Mouse (Mus musculus) neural tube, embryonic 11.5 days (tissue): ENCODE measurements around the gene Ephb4. TPM values are rescaled to one million over a fixed set of nuclear protein-coding genes. Genes with fewer than 3 reads are reported as not detected.

Experiments
- ATAC-seq: fragments of 200-750 bp; cut with Nextera tagmentation; 2 replicates; pipeline ENCODE4 v1.8.0; 2017; ENCODE audit warnings: moderate number of reproducible peaks, mild to moderate bottlenecking, moderate TSS enrichment, moderate library complexity; ENCODE audit not compliant: insufficient read depth, low FRiP score, low TSS enrichment
- DNase-seq: peaks from one replicate; pipeline ENCODE4 v3.0.0-alpha.2; 2015; ENCODE audit warnings: low spot score
- H3K27ac ChIP-seq: fragments of 300-500 bp; sonication (generic); 2 replicates; pipeline ENCODE4 v1.5.1; 2014; ENCODE audit warnings: low read depth, mild to moderate bottlenecking, low read length
- H3K27me3 ChIP-seq: fragments of 300-500 bp; sonication (generic); 2 replicates; pipeline ENCODE4 v1.6.1; 2014; ENCODE audit warnings: mild to moderate bottlenecking, low read length, mixed read lengths; ENCODE audit not compliant: control insufficient read depth, insufficient read depth
- H3K36me3 ChIP-seq: fragments of 300-500 bp; sonication (generic); 2 replicates; pipeline ENCODE4 v1.6.1; 2014; ENCODE audit warnings: mild to moderate bottlenecking, low read length, moderate library complexity, mixed read lengths; ENCODE audit not compliant: control insufficient read depth, insufficient read depth
- H3K4me1 ChIP-seq: fragments of 300-500 bp; sonication (generic); 2 replicates; pipeline ENCODE4 v1.6.1; 2014; ENCODE audit warnings: low read length, mixed read lengths; ENCODE audit not compliant: control insufficient read depth, insufficient read depth
- H3K4me2 ChIP-seq: fragments of 300-500 bp; sonication (generic); 2 replicates; pipeline ENCODE4 v1.6.1; 2014; ENCODE audit warnings: low read depth, mild to moderate bottlenecking, moderate library complexity
- H3K4me3 ChIP-seq: fragments of 300-500 bp; sonication (generic); 2 replicates; pipeline ENCODE4 v1.5.1; 2014; ENCODE audit warnings: low read depth, low read length
- H3K9ac ChIP-seq: fragments of 300-500 bp; sonication (generic); 2 replicates; pipeline ENCODE4 v1.6.1; 2014; ENCODE audit warnings: mild to moderate bottlenecking, low read length
- H3K9me3 ChIP-seq: fragments of 300-500 bp; sonication (generic); 2 replicates; pipeline ENCODE4 v1.6.1; 2016; ENCODE audit warnings: low read length; ENCODE audit not compliant: control insufficient read depth
- WGBS: fragments of 180-500 bp; shearing (Covaris S2); extraction: QIAGEN DNeasy Blood & Tissue Kit; methylation state at CpG from one replicate; pipeline ENCODE4 v1.1.7; 2014; 5-methylcytosine and 5-hydroxymethylcytosine counted together
- polyA plus RNA-seq: library from polyadenylated mRNA; unstranded; fragments of >200 nt; fragmentation: Nextera tagmentation; extraction: Ambion mirVana; gene quantifications from 2 replicates; pipeline ENCODE4 v1.2.1, GENCODE M21; 2014

Ephb4 gene
- polyA plus RNA-seq, 1 experiment from 2014 or later: 33.6 TPM

DNA sequence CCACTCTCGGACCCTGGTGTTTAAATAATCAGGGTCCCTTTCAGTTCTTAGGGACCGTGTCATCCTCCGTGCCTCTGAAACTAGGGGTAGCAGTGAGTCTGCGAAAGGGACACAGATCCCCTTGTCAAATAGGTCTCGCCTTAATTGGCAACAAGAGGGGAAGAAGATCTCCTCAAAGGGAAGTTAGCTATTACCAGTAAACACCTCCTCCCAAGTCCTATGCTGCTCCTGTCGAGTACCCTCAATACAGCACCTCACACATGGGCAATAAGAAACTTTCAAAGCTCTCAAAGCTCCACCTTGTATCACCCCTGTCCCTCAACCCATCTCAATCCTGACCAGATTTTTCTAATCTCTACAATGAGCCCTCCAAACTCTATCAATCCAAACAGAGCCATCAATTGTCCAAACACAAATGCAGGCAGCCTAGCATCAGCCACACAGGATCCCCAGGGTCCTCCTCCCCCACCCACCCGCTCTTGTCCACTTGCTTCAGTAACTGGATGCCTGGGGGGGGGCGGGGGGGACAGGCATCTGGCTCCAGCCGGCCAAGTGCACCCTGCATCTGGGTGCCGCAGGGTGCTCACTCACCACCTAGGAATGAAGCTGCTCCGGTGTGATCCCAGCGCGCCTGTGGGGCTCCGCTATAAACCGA, 16.9 kb upstream of the Ephb4 start:
- no peaks in the 10 kb centered on the region for H3K9me3 ChIP-seq
- H3K27me3 ChIP-seq: no peaks in the 10 kb centered on the region
- H3K4me1 ChIP-seq: no peaks in the 10 kb centered on the region
- DNase-seq (no peak), ATAC-seq (peak; percentile 36; the same call in 1 of the 2 replicates)
- WGBS: 17% methylated on average over 15 of the region's 15 CpGs
- H3K9ac ChIP-seq: peak overlapping the region; percentile 60
- no peaks in the 10 kb centered on the region; the same call in 1 of the 2 replicates for H3K36me3 ChIP-seq
- H3K4me2 ChIP-seq: peak overlapping the region; percentile 74
- no peak overlapping the region for H3K27ac ChIP-seq
- peak overlapping the region; percentile 53 for H3K4me3 ChIP-seq

DNA sequence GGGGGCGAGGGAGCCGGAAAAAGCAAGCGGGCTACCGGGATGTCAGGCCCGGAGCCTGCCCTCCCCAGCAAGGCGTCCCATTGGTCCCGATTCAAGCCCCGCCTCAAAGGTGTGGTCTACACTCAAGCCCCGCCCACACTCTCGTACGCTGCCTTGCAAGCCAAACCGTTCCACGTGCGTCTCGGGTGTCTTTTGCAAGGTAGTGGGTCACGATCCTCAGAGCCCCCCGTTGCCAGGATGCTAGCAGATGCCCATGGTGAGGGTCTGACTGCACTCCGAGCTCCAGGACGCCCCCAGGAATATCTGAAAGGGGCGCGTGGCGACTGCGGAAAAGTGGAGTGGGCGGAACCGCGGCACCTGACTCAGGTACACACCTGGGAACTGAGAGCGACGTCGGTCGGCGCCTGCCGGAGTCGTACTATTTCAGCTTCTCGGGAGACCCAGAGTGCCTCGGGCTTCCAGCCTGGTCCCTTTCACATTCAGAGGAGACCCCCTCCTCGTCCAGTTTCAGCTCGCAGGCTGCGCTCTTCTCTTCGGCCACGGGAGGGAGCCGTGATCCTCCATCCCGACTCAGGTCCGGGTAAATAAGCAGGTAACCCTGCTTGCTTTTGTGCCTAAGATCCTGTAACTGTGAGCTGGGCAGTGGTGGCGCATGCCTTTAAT, 16.3 kb upstream of the Ephb4 start, which contains the start of gene Slc12a9:
Gene Slc12a9 (minus strand): TSS at position 86 of the 663 bp plus-strand sequence.
- ATAC-seq: peak; percentile 90
- no peaks in the 10 kb centered on the region for H3K9me3 ChIP-seq
- peak; percentile 94 for DNase-seq
- peak within 1 kb of the TSS; percentile 60 for H3K9ac ChIP-seq
- no peak within 1 kb of the TSS for H3K27ac ChIP-seq
- peak within 1 kb of the TSS; percentile 74 for H3K4me2 ChIP-seq
- peak within 1 kb of the TSS; percentile 53 for H3K4me3 ChIP-seq
- H3K4me1 ChIP-seq: peaks cover under 1% of the 10 kb centered on the region; the same call in 1 of the 2 replicates
- H3K27me3 ChIP-seq: no peaks in the 10 kb centered on the region
- under 1% methylated on average over 44 of the region's 44 CpGs for WGBS
- no peaks in the 10 kb centered on the region for H3K36me3 ChIP-seq

DNA sequence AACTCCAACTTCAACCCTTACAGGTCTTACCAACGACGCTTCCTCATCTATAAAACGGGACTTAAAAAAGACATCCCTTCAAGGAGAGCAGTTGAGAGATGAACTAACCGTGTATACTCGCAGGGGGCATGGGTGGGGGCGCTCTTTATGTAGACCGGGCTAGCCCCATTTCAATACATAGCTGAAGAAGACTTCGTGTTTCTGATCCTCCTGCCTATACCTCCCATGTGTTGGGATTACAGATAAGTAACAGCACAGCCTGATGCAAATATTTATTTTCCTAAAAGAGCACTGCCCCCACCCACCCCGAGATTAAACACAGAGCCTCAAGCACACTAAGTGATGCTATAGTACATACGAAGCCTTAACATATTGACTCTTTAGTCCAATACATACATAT, 15.6 kb upstream of the Ephb4 start:
- H3K27me3 ChIP-seq: no peaks in the 10 kb centered on the region
- WGBS: 59% methylated on average over 10 of the region's 10 CpGs
- no peaks in the 10 kb centered on the region for H3K36me3 ChIP-seq
- H3K4me3 ChIP-seq: no peak overlapping the region; the same call in 1 of the 2 replicates
- H3K9me3 ChIP-seq: no peaks in the 10 kb centered on the region
- H3K4me2 ChIP-seq: no peak overlapping the region
- DNase-seq (no peak), ATAC-seq (no peak)
- H3K4me1 ChIP-seq: peaks cover 6% of the 10 kb centered on the region; the same call in 1 of the 2 replicates
- no peak overlapping the region for H3K9ac ChIP-seq
- no peak overlapping the region for H3K27ac ChIP-seq

DNA sequence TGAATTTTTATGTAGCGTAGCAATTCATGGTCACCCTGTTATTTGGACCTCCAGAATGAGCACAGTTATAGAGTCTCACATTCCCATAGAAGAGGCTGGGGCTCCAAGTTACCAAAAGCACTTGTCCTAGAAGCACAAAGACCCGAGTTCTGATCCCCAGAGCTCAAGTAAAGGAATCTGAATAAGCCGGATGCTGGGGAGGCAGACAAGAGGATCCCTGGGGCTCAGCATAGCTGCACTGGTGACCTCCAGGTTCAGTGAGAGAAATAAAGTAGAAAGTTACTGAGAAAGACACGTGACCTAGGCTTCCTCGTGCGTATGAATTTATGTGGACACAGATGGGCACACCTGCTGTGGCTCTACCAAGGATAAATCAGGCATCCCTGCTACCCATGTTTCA, 14.8 kb upstream of the Ephb4 start:
- DNase-seq (no peak), ATAC-seq (no peak)
- Histone ChIP-seq H3K4me3 (no peak overlapping the region), H3K4me2 (no peak overlapping the region), H3K27ac (no peak overlapping the region), H3K36me3 (no peaks in the 10 kb centered on the region), H3K4me1 (peaks cover 6% of the 10 kb centered on the region; the same call in 1 of the 2 replicates), H3K9ac (no peak overlapping the region), H3K27me3 (no peaks in the 10 kb centered on the region), H3K9me3 (no peaks in the 10 kb centered on the region)
- 59% methylated on average over 6 of the region's 6 CpGs for WGBS

DNA sequence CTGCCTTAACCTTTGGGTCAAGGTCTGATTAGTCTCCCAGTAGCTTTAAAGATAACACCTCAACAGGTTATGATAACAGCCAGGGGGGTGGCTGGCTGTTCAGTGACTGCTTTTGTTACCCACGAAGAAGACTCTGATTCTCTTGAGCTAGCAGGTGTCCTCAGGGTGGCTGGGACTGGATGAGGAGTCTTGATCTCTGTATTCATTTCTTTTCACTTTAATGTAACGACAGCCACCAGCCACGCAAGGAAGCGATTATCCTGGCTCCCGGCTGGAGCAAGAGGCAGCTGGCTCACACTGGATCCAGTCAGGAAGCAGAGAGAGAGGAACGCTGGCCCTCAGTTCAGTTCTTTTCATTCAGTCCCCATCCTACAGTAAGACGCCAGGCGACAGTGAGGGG, 12.7 kb upstream of the Ephb4 start:
- Histone ChIP-seq H3K9me3 (no peaks in the 10 kb centered on the region), H3K27ac (no peak overlapping the region), H3K4me1 (peaks cover 6% of the 10 kb centered on the region; the same call in 1 of the 2 replicates), H3K4me3 (no peak overlapping the region), H3K4me2 (no peak overlapping the region), H3K27me3 (no peaks in the 10 kb centered on the region), H3K9ac (no peak overlapping the region), H3K36me3 (no peaks in the 10 kb centered on the region)
- DNase-seq: no peak
- ATAC-seq: no peak
- 56% methylated on average over 8 of the region's 8 CpGs for WGBS

DNA sequence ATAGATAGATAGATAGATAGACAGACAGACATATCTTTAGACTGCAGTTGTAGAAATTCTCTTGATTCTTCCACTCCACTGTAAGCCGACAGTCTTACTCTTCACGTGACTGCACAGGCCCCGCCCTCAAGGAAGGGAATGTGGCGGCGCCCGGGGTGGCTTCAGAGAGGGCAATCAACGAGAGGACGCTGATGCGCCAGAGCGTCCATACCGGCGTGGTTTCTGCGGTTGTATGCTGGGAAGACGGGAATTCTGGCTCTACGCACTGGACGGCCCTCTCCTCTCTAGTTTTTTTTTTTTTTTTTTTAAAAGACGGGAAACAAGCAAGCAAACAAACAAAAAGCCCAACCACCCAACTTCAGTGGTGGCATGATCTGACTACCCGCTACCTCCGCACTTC, 11.7 kb upstream of the Ephb4 start:
- no peaks in the 10 kb centered on the region for H3K27me3 ChIP-seq
- H3K4me2 ChIP-seq: peak overlapping the region; percentile 84
- DNase-seq: peak; percentile 92
- peak; percentile 75 for ATAC-seq
- no peaks in the 10 kb centered on the region for H3K9me3 ChIP-seq
- H3K36me3 ChIP-seq: no peaks in the 10 kb centered on the region
- peak overlapping the region; percentile 76 for H3K27ac ChIP-seq
- peaks cover 6% of the 10 kb centered on the region; the same call in 1 of the 2 replicates for H3K4me1 ChIP-seq
- under 1% methylated on average over 19 of the region's 19 CpGs for WGBS
- H3K4me3 ChIP-seq: peak overlapping the region; percentile 32
- H3K9ac ChIP-seq: peak overlapping the region; percentile 66

DNA sequence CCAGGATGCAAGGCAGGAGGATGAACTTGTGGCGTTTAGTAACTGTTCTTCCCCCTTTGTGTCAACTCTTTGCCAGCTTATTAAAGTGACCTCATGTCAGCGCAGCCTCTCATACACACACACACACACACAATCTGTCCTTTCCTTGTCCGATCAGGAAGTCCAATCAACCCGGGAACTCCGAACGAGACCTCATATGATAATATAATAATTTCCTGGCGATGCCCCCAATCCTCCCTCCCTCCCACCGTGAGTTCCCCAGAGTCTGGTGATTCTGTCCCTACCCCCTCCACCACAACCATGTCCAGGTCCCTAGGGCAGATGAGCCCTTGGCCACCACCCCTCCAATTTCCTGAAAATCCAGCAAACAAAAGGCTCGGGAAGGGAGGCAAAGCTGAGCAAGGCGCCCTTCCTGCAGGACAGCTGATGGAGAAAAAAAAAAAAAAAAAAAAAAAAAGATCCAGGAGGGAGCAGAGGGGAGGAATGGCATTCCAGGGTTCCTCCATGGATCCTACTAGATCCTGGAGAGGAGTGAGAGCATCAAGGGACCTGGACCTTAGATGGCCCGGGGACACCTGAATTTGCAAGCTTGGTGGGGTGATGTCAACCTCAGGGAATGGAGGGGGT, 11.1 kb upstream of the Ephb4 start:
- Histone ChIP-seq H3K4me2 (peak overlapping the region; percentile 84), H3K9ac (peak overlapping the region; percentile 66), H3K4me3 (peak overlapping the region; percentile 32), H3K27ac (peak overlapping the region; percentile 76), H3K27me3 (no peaks in the 10 kb centered on the region), H3K4me1 (peaks cover 6% of the 10 kb centered on the region; the same call in 1 of the 2 replicates), H3K36me3 (no peaks in the 10 kb centered on the region), H3K9me3 (no peaks in the 10 kb centered on the region)
- ATAC-seq (peak; percentile 24; the same call in 1 of the 2 replicates), DNase-seq (no peak)
- WGBS: 3% methylated on average over 11 of the region's 11 CpGs

DNA sequence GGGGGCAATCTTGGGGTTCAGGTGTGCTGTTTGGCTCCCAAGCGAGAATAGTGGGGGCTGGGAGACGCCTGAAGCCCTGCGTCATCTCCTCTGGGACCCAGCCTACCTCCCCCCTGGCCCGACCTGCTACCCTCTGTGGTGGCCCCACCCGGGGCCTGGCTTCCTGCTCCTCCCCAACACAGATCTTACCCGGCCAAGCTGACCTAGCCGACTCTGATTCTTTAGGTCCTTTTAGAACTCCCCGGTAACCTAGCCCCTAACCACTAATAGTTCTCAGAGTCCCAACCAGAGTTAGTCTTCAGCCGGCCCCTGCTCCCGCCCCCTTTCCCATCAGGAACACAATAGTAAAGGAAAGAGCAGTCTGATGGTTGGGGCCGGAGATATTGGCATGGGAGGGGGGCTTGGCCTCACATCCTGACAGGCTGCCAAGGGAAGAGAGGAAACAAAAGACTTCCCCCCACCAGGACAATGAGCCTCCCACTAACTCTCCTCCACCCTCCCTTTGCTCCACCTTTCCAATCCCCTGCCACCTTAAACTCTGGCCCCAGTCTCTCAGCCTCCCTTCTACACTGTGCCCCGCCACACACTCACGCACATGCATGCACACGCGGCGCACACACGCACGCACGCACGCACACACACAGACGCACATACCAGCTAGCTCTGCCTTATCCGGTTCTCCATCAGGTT, 10.5 kb upstream of the Ephb4 start:
- peaks cover 6% of the 10 kb centered on the region; the same call in 1 of the 2 replicates for H3K4me1 ChIP-seq
- DNase-seq: peak; percentile 33
- peak; percentile 43; the same call in 1 of the 2 replicates for ATAC-seq
- peak overlapping the region; percentile 84 for H3K4me2 ChIP-seq
- no peak overlapping the region; the same call in 1 of the 2 replicates for H3K27ac ChIP-seq
- 7% methylated on average over 22 of the region's 22 CpGs for WGBS
- H3K4me3 ChIP-seq: peak overlapping the region; percentile 32
- no peaks in the 10 kb centered on the region for H3K27me3 ChIP-seq
- H3K9ac ChIP-seq: peak overlapping the region; percentile 66
- H3K36me3 ChIP-seq: no peaks in the 10 kb centered on the region
- no peaks in the 10 kb centered on the region for H3K9me3 ChIP-seq
